In genomic region chr16:49278478-49278877, GRCm38 (mm10) we compare ENCODE assay signal across 8 mouse cellular contexts.
DNase-seq lines count a peak whose midpoint lies in the region; ATAC-seq and TF ChIP-seq lines count a peak whose summit lies in the region.

No protein-coding gene starts in this region.

- H3K27ac ChIP-seq in liver, embryonic 12.5 days, result no peak overlapping the region
- no peak overlapping the region for H3K27ac ChIP-seq in forebrain, embryonic 15.5 days (replicated peaks)
- H3K27ac ChIP-seq in hindbrain, postnatal 0 days, result no peak overlapping the region
- no peak overlapping the region for H3K27ac ChIP-seq in midbrain, embryonic 12.5 days (replicated peaks)
- H3K27ac ChIP-seq in spleen, adult 2 months (ENCODE audit: insufficient read depth, low read length), result no peak overlapping the region

- H3K4me1 ChIP-seq in liver, embryonic 12.5 days, result no peaks in the 10 kb centered on the region
- H3K4me1 ChIP-seq in forebrain, embryonic 15.5 days, result no peaks in the 10 kb centered on the region
- H3K4me1 ChIP-seq in hindbrain, postnatal 0 days (ENCODE audit: insufficient read depth, low read length), result no peaks in the 10 kb centered on the region
- no peaks in the 10 kb centered on the region for H3K4me1 ChIP-seq in midbrain, embryonic 12.5 days
- no peaks in the 10 kb centered on the region for H3K4me1 ChIP-seq in spleen, adult 2 months (ENCODE audit: control insufficient read depth, insufficient read depth, insufficient read length)

- peak; percentile 53 for DNase-seq in liver
- DNase-seq in cerebellum, adult 11-12 months, result peak; percentile 27
- peak; percentile 85 for DNase-seq in hindbrain, postnatal 0 days (ENCODE audit: low spot score)
- DNase-seq in left cerebral cortex, adult 18-20 months (ENCODE audit: low spot score in 2 of 2), result peak; percentile 71 to 82
- peak; percentile 21 to 38 for DNase-seq in spleen, adult 2 months (ENCODE audit: low read depth in 1 of 2, low spot score in 2 of 2)

- H3K4me2 ChIP-seq in liver, embryonic 12.5 days, result no peak overlapping the region
- no peak overlapping the region for H3K4me2 ChIP-seq in forebrain, embryonic 15.5 days (replicated peaks)
- no peak overlapping the region for H3K4me2 ChIP-seq in hindbrain, postnatal 0 days (ENCODE audit: low read depth, low read length)
- H3K4me2 ChIP-seq in midbrain, embryonic 12.5 days (replicated peaks), result no peak overlapping the region

- TF ChIP-seq POLR2A in spleen, adult 2 months (IDR thresholded peaks at IDR 0.05; ENCODE audit: low read depth, low read length), result no peak

- peak; percentile 83 for TF ChIP-seq CTCF in hindbrain, postnatal 0 days (IDR thresholded peaks at IDR 0.05; ENCODE audit: low read depth)
- peak; percentile 37; the same call in 1 of the 2 replicates for TF ChIP-seq CTCF in spleen, adult 2 months (IDR thresholded peaks at IDR 0.05; ENCODE audit: extremely low read depth, insufficient read depth, insufficient read length, insufficient replicate concordance)

- ATAC-seq in liver, embryonic 12.5 days, result no peak
- ATAC-seq in forebrain, embryonic 15.5 days (replicated peaks), result peak; percentile 84
- peak; percentile 75 for ATAC-seq in hindbrain, postnatal 0 days
- ATAC-seq in midbrain, embryonic 12.5 days (ENCODE audit: low FRiP score, low read depth), result peak; percentile 82

- WGBS in liver, embryonic 12.5 days (ENCODE audit: insufficient replicate concordance), result 0% methylated on average over 2 of the region's 2 CpGs
- WGBS in forebrain, embryonic 15.5 days, result 2% methylated on average over 2 of the region's 2 CpGs
- 6% methylated on average over 2 of the region's 2 CpGs for WGBS in hindbrain, postnatal 0 days
- 12% methylated on average over 2 of the region's 2 CpGs for WGBS in midbrain, embryonic 12.5 days
- WGBS in spleen, adult 2 months, result 8% methylated on average over 2 of the region's 2 CpGs

- H3K9ac ChIP-seq in liver, embryonic 12.5 days, result no peak overlapping the region
- no peak overlapping the region for H3K9ac ChIP-seq in forebrain, embryonic 15.5 days (replicated peaks)
- H3K9ac ChIP-seq in hindbrain, postnatal 0 days (replicated peaks; ENCODE audit: low read length), result no peak overlapping the region
- H3K9ac ChIP-seq in midbrain, embryonic 12.5 days (replicated peaks), result no peak overlapping the region

- H3K27me3 ChIP-seq in liver, embryonic 12.5 days (replicated peaks), result no peaks in the 10 kb centered on the region
- H3K27me3 ChIP-seq in forebrain, embryonic 15.5 days, result no peaks in the 10 kb centered on the region
- H3K27me3 ChIP-seq in hindbrain, postnatal 0 days (ENCODE audit: insufficient read depth, low read length), result no peaks in the 10 kb centered on the region
- no peaks in the 10 kb centered on the region for H3K27me3 ChIP-seq in midbrain, embryonic 12.5 days
- no peaks in the 10 kb centered on the region; the same call in 1 of the 2 replicates for H3K27me3 ChIP-seq in spleen, adult 2 months (ENCODE audit: control insufficient read depth, insufficient read depth, low read length)

- H3K9me3 ChIP-seq in liver, embryonic 12.5 days (replicated peaks), result no peaks in the 10 kb centered on the region
- no peaks in the 10 kb centered on the region for H3K9me3 ChIP-seq in forebrain, embryonic 15.5 days
- H3K9me3 ChIP-seq in hindbrain, postnatal 0 days (ENCODE audit: low read length), result no peaks in the 10 kb centered on the region
- no peaks in the 10 kb centered on the region for H3K9me3 ChIP-seq in midbrain, embryonic 12.5 days

- no peak overlapping the region for H3K4me3 ChIP-seq in liver, embryonic 12.5 days
- no peak overlapping the region for H3K4me3 ChIP-seq in forebrain, embryonic 15.5 days
- no peak overlapping the region for H3K4me3 ChIP-seq in hindbrain, postnatal 0 days (ENCODE audit: low read length)
- H3K4me3 ChIP-seq in midbrain, embryonic 12.5 days, result no peak overlapping the region
- H3K4me3 ChIP-seq in spleen, adult 2 months (ENCODE audit: extremely low read depth, insufficient read depth, insufficient read length), result no peak overlapping the region

- no peaks in the 10 kb centered on the region for H3K36me3 ChIP-seq in liver, embryonic 12.5 days
- H3K36me3 ChIP-seq in forebrain, embryonic 15.5 days, result no peaks in the 10 kb centered on the region
- no peaks in the 10 kb centered on the region for H3K36me3 ChIP-seq in hindbrain, postnatal 0 days (ENCODE audit: insufficient read depth, low read length)
- no peaks in the 10 kb centered on the region for H3K36me3 ChIP-seq in midbrain, embryonic 12.5 days
- no peaks in the 10 kb centered on the region for H3K36me3 ChIP-seq in spleen, adult 2 months (ENCODE audit: control insufficient read depth, insufficient read depth, low read length)

Comparison
In these comparisons a context has a peak if more than half of its experiments do, and no peak if none do; other contexts are left out.
1. DNase-seq: peak in every context shown above with its lines; median percentile 85 in hindbrain, postnatal 0 days; 76 in left cerebral cortex, adult 18-20 months; 53 in liver; 30 in spleen, adult 2 months; 27 in cerebellum, adult 11-12 months.